Mouse (Mus musculus): ENCODE measurements around the gene Dcps. TPM values are rescaled to one million over a fixed set of nuclear protein-coding genes. Genes with fewer than 3 reads are reported as not detected.

Gene Dcps
- polyA plus RNA-seq, 1 experiment from 2014 or later, result 66.1 TPM

DNA sequence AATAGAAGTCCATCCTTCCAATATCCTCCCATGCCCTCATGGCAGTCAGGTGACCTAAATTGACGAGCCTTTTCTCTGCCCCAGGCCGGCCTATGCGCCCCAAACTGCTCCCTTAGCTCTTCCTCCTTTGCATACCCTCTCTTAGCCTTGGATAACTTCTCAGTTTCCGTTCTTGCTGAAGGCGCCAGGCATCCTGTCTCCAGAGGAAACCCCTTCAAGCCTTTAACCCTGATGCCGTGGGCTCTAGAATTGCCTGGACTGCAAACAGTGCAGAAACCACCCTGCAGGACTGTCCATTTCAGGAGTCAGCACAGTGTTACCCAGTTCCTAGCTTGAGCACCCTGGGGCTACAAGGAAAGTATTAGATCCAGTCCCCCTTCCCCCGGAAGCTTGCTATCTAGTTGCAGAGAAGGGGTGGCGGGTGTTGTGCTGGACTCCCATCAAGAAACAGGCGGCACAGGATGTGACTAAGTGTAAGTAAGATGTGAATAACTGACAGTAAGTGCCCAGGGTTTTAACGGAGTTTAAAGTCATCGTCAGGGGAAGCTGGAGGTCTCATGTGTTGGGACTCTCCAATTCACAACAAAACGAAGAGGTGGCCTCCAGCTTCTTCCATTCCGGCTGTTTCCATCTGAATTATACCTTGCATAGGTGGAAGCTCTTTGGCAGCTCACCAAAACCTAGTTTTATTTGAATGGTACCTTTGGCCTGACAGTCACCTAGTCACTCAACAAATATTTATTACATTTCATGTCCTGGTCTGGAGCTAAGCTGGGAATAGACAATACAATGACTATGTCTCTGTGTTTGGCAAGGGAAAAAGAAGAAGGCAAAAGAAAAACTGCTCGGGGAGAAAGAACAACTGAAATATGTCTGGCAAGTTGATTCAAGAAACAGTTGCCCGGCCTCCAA, 58.2 kb downstream of the Dcps start:
- Histone ChIP-seq H3K27ac (ENCODE audit: low read depth, low read length) (peak overlapping the region; percentile 63), H3K9me3 (ENCODE audit: control insufficient read depth, low read length) (no peaks in the 10 kb centered on the region), H3K4me2 (ENCODE audit: low read depth, low read length) (peak overlapping the region; percentile 57), H3K9ac (replicated peaks; ENCODE audit: low read depth, low read length) (peak overlapping the region; percentile 76), H3K27me3 (ENCODE audit: control insufficient read depth, insufficient read depth, low read length) (no peaks in the 10 kb centered on the region), H3K36me3 (ENCODE audit: control insufficient read depth, insufficient read depth, low read length) (no peaks in the 10 kb centered on the region), H3K4me3 (ENCODE audit: low read depth, low read length) (peak overlapping the region; percentile 70), H3K4me1 (ENCODE audit: control insufficient read depth, insufficient read depth, low read length) (peaks cover 11% of the 10 kb centered on the region; the same call in 1 of the 2 replicates)
- peak; percentile 25 for ATAC-seq (ENCODE audit: low read depth)
- WGBS, result 36% methylated on average over 15 of the region's 15 CpGs

GRCm38 (mm10) chr9:35116391-35117381, 59.2 kb downstream of the Dcps start:
- H3K4me3 ChIP-seq (ENCODE audit: low read depth, low read length), result peak overlapping the region; percentile 70
- H3K9me3 ChIP-seq (ENCODE audit: control insufficient read depth, low read length), result no peaks in the 10 kb centered on the region
- H3K9ac ChIP-seq (replicated peaks; ENCODE audit: low read depth, low read length), result peak overlapping the region; percentile 76
- H3K4me2 ChIP-seq (ENCODE audit: low read depth, low read length), result peak overlapping the region; percentile 57
- no peaks in the 10 kb centered on the region for H3K36me3 ChIP-seq (ENCODE audit: control insufficient read depth, insufficient read depth, low read length)
- peaks cover 11% of the 10 kb centered on the region; the same call in 1 of the 2 replicates for H3K4me1 ChIP-seq (ENCODE audit: control insufficient read depth, insufficient read depth, low read length)
- WGBS, result under 1% methylated on average over 69 of the region's 84 CpGs
- H3K27ac ChIP-seq (ENCODE audit: low read depth, low read length), result peak overlapping the region; percentile 63
- no peaks in the 10 kb centered on the region for H3K27me3 ChIP-seq (ENCODE audit: control insufficient read depth, insufficient read depth, low read length)
- peak; percentile 94 for ATAC-seq (ENCODE audit: low read depth)

DNA sequence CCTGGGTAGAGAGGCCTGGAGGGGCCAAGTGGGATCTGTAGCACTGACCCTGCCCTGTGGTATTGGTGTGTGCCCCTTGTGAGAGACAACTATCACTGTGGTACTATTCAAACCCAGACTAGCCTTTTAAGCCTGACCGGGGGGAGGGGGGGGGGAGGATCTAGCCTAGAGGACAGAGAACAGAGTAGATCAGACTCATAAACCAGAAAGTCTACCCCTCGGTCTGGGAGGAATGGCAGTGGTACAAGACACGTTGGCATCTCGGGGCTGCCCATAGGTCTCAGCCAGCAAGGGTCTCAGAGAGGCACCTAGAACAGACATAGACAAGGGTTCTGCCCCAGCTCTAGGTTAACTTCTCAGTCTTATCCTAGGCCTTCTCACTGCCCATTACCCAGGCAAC, 60.1 kb downstream of the Dcps start:
- Histone ChIP-seq H3K27me3 (ENCODE audit: control insufficient read depth, insufficient read depth, low read length) (no peaks in the 10 kb centered on the region), H3K36me3 (ENCODE audit: control insufficient read depth, insufficient read depth, low read length) (no peaks in the 10 kb centered on the region), H3K9me3 (ENCODE audit: control insufficient read depth, low read length) (no peaks in the 10 kb centered on the region), H3K27ac (ENCODE audit: low read depth, low read length) (no peak overlapping the region), H3K4me2 (ENCODE audit: low read depth, low read length) (peak overlapping the region; percentile 57), H3K4me1 (ENCODE audit: control insufficient read depth, insufficient read depth, low read length) (peaks cover 11% of the 10 kb centered on the region; the same call in 1 of the 2 replicates), H3K9ac (replicated peaks; ENCODE audit: low read depth, low read length) (no peak overlapping the region; the same call in 1 of the 2 replicates), H3K4me3 (ENCODE audit: low read depth, low read length) (peak overlapping the region; percentile 70)
- WGBS, result 31% methylated on average over 4 of the region's 4 CpGs
- ATAC-seq (ENCODE audit: low read depth), result no peak; the same call in 1 of the 2 replicates

DNA sequence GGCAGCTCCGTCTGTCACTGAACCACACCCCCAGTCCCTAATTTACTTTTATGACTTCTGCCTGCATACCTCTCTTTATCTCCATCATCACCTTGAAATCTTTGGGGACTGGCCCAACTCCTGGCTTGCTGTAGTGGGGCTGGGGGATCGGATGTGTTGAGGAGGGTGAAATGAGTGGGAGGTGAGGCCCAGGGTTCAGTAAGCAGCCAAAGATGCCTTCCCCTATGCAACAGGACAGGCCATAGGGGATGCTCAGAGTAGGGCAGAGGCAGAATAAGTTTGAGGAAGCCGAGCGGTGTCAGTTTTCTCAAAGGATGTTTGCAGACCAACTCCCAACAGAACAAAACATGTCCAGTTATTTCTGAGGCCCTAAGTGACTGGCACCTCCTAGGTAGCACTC, 60.6 kb downstream of the Dcps start:
- Histone ChIP-seq H3K36me3 (ENCODE audit: control insufficient read depth, insufficient read depth, low read length) (no peaks in the 10 kb centered on the region), H3K4me1 (ENCODE audit: control insufficient read depth, insufficient read depth, low read length) (peaks cover 11% of the 10 kb centered on the region; the same call in 1 of the 2 replicates), H3K4me2 (ENCODE audit: low read depth, low read length) (0 out of 2 replicates have a peak overlapping the region, but pooled peaks have one; percentile 57), H3K9me3 (ENCODE audit: control insufficient read depth, low read length) (no peaks in the 10 kb centered on the region), H3K4me3 (ENCODE audit: low read depth, low read length) (no peak overlapping the region), H3K27ac (ENCODE audit: low read depth, low read length) (no peak overlapping the region), H3K9ac (replicated peaks; ENCODE audit: low read depth, low read length) (no peak overlapping the region), H3K27me3 (ENCODE audit: control insufficient read depth, insufficient read depth, low read length) (no peaks in the 10 kb centered on the region)
- no peak for ATAC-seq (ENCODE audit: low read depth)
- WGBS, result 58% methylated on average over 4 of the region's 4 CpGs

DNA sequence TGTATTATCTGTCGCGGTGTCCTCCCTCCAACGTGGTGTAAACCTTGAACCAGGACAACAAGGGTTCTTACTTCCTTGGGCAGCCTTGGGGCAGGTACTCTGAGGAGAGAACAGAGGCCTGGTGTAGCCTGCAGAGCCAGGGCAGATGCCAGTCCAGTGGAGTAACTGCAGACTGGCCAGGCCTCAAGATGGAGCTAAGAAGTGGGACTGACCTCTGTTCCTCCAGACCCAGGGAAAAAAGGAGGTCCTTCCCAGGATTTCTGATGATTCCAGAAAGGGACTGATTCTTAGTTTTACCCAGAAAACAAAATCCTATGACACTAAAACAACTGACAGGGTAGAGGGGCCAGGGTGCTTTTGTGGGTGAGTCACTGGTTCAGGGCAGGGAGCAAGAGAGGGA, 61.6 kb downstream of the Dcps start:
- no peaks in the 10 kb centered on the region for H3K36me3 ChIP-seq (ENCODE audit: control insufficient read depth, insufficient read depth, low read length)
- no peak overlapping the region for H3K27ac ChIP-seq (ENCODE audit: low read depth, low read length)
- ATAC-seq (ENCODE audit: low read depth), result no peak
- H3K9me3 ChIP-seq (ENCODE audit: control insufficient read depth, low read length), result no peaks in the 10 kb centered on the region
- no peak overlapping the region for H3K9ac ChIP-seq (replicated peaks; ENCODE audit: low read depth, low read length)
- H3K4me2 ChIP-seq (ENCODE audit: low read depth, low read length), result no peak overlapping the region
- no peak overlapping the region for H3K4me3 ChIP-seq (ENCODE audit: low read depth, low read length)
- 93% methylated on average over 3 of the region's 3 CpGs for WGBS
- no peaks in the 10 kb centered on the region for H3K27me3 ChIP-seq (ENCODE audit: control insufficient read depth, insufficient read depth, low read length)
- peaks cover 11% of the 10 kb centered on the region; the same call in 1 of the 2 replicates for H3K4me1 ChIP-seq (ENCODE audit: control insufficient read depth, insufficient read depth, low read length)

GRCm38 (mm10) chr9:35111941-35112595, 63.8 kb downstream of the Dcps start:
- WGBS, result 14% methylated on average over 19 of the region's 19 CpGs
- Histone ChIP-seq H3K4me1 (ENCODE audit: control insufficient read depth, insufficient read depth, low read length) (peaks cover 6% of the 10 kb centered on the region; the same call in 1 of the 2 replicates), H3K27ac (ENCODE audit: low read depth, low read length) (no peak overlapping the region), H3K9ac (replicated peaks; ENCODE audit: low read depth, low read length) (no peak overlapping the region), H3K4me3 (ENCODE audit: low read depth, low read length) (no peak overlapping the region), H3K4me2 (ENCODE audit: low read depth, low read length) (no peak overlapping the region), H3K9me3 (ENCODE audit: control insufficient read depth, low read length) (no peaks in the 10 kb centered on the region), H3K36me3 (ENCODE audit: control insufficient read depth, insufficient read depth, low read length) (no peaks in the 10 kb centered on the region), H3K27me3 (ENCODE audit: control insufficient read depth, insufficient read depth, low read length) (no peaks in the 10 kb centered on the region)
- ATAC-seq (ENCODE audit: low read depth), result no peak

DNA sequence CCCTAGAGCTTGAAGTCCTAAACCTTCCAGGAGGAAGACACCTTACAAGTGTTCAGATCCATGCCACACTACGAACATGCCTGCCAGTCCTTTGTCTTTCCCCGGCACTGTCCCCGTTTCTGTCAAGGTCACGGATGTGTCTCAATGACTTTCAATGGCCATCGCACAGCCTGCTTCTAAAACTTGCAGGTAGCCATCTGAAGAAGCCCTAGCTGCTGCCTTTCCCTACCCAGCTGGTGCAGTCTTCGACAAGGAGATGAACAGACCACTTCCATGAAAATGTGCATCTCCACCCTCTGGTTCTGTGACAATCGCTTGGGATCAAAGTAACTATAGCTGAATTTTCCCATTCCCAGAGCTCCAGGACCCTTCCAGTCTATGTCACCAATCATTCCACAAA, 64.4 kb downstream of the Dcps start:
- no peak overlapping the region for H3K4me2 ChIP-seq (ENCODE audit: low read depth, low read length)
- H3K9ac ChIP-seq (replicated peaks; ENCODE audit: low read depth, low read length), result no peak overlapping the region
- no peak overlapping the region for H3K4me3 ChIP-seq (ENCODE audit: low read depth, low read length)
- ATAC-seq (ENCODE audit: low read depth), result no peak
- H3K9me3 ChIP-seq (ENCODE audit: control insufficient read depth, low read length), result no peaks in the 10 kb centered on the region
- H3K27ac ChIP-seq (ENCODE audit: low read depth, low read length), result no peak overlapping the region
- no peaks in the 10 kb centered on the region for H3K36me3 ChIP-seq (ENCODE audit: control insufficient read depth, insufficient read depth, low read length)
- H3K27me3 ChIP-seq (ENCODE audit: control insufficient read depth, insufficient read depth, low read length), result no peaks in the 10 kb centered on the region
- peaks cover 6% of the 10 kb centered on the region; the same call in 1 of the 2 replicates for H3K4me1 ChIP-seq (ENCODE audit: control insufficient read depth, insufficient read depth, low read length)
- WGBS, result 80% methylated on average over 7 of the region's 7 CpGs

DNA sequence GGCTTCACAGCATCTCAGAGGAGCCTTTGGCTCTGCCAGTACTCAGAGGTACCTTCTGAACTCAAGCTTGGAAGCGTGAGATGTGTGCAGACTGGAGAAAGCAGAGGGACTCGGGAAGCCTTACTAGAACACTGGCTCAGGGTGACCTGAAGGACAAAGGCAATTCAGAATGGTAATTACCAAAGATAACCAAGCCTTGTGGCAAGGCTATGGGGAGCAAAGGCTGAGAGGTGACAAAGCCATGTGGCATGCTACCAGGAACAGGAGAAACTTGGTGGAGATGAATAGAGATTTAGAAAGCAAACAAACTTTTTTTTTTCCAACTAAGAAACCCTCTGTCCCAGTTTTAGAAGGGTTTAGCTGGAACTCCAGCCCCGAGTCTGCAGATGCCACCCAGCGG, 65.3 kb downstream of the Dcps start:
- ATAC-seq (ENCODE audit: low read depth), result no peak
- 77% methylated on average over 4 of the region's 4 CpGs for WGBS

More for the DNA sequence above, 65.3 kb downstream of the Dcps start:
- no peaks in the 10 kb centered on the region for H3K27me3 ChIP-seq (ENCODE audit: control insufficient read depth, insufficient read depth, low read length)
- H3K9ac ChIP-seq (replicated peaks; ENCODE audit: low read depth, low read length), result no peak overlapping the region
- no peak overlapping the region for H3K4me3 ChIP-seq (ENCODE audit: low read depth, low read length)
- H3K27ac ChIP-seq (ENCODE audit: low read depth, low read length), result no peak overlapping the region
- H3K9me3 ChIP-seq (ENCODE audit: control insufficient read depth, low read length), result no peaks in the 10 kb centered on the region
- no peaks in the 10 kb centered on the region; the same call in 1 of the 2 replicates for H3K4me1 ChIP-seq (ENCODE audit: control insufficient read depth, insufficient read depth, low read length)
- no peaks in the 10 kb centered on the region for H3K36me3 ChIP-seq (ENCODE audit: control insufficient read depth, insufficient read depth, low read length)
- H3K4me2 ChIP-seq (ENCODE audit: low read depth, low read length), result no peak overlapping the region

Measured in neural tube, embryonic 14.5 days (tissue).